Mouse (Mus musculus): ENCODE results near the gene Gdf10. TPM values are rescaled to one million over a fixed set of nuclear protein-coding genes. Genes with fewer than 3 reads are reported as not detected.

Gene Gdf10
- polyA plus RNA-seq (2012; rRNA removed; ENCODE audit: low replicate concordance), result 20.4 and 36.4 TPM in 2 replicates

DNA sequence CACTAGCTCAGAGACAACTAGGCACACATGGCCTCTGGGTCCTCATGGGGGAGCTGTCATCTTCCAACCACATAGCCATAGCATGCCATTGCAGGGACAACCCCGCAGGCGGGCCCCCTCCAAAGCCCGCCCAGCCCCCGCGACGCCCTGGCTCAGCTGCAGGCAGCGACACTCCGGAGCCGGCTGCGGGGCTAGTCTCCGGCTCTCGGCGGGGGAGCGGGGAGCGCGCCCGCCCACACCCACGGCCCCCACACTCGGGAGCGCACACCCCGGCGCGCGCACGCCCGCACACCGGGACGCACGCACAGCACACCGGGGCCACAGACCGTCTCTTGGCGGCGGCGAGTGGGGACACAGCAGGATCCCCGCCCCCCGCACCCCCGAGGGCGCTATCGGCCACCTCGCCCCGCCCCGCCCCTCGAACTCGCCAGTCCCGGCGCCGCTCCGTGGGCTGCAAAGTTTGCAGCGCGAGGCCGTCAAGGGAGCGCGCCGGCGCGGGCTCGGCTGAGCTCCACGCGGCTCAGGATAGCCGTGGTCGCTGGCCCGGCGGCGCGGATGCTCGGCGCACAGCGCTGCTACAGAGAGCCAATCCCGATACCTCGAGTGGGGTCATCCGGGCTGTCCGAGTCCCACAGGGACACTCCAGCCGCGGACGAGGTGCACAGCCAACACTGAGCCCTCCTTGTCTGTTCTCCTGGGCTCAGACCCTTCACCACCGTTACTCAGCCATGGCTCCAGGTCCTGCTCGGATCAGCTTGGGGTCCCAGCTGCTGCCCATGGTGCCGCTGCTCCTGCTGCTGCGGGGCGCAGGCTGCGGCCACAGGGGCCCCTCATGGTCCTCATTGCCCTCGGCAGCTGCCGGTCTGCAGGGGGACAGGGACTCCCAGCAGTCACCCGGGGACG lies at the start of gene Gdf10:
Gdf10 (plus strand) TSS at position 420 of the 903 bp plus-strand sequence.

DNA sequence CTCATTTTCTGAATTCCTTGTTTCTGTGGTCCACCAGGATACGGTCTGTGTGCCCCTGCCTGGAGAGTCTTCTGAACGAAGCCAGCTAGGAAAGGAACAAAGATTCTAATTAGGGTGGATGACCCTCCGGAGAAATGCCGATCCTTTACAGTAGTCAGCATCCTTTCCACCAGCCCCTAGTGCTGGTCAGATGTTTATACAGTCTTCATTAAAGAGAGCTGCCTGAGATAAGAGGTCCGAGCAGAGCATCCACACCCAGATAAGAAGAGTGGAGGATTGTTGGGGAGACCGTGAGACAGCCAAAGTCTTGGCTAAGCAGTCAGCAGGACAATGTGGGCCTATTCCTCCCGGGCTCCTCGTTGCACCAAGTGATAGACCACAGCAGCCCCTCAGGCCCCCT lies 17.4 kb downstream of the Gdf10 start, which contains the start of gene Gdf2:
Gdf2 (plus strand) TSS at position 301 of the 400 bp plus-strand sequence.

DNA sequence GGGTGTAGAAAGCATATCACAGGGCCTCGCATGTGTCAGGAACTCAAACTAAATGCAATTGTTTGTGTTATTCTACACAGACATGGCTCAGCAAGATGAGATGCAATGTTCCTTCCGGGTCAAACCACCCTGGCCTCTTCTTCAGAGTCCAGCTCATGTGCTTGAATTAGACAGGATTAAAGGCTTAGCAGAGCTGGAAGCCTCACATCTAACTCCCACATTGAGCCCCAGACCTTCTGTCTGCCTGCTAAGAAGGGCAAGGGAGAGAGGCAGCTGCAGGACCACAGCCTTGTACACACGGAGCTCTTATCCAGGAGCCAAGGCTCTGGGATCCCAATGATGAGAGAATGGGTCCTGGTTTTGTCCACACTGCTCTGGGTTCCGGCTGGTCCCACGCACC lies 30.4 kb downstream of the Gdf10 start, which contains the start of gene Rbp3:
Rbp3 (plus strand) TSS at position 243 of the 400 bp plus-strand sequence.

DNA sequence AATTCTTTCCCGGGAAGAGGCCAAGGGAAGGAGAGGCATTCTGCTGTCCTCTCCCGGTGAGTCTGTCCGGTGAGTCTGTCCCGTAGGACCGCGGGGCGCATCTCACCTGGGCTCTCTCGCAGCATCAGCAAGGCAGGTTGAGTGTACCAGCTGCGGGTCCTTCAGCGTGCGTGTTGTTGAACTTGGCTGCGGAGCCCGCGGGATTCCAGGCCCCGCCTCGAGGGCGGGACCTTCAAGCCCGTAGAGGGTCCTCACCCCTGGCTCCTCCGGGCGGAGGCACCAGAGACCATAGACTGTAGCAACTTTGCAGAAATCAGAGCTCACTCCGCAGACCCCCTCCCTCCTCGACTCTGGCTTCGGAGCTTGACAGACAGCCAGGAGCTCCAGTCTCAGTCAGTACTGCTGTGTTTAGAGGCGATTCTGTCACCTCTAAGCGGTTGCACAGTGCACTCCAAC lies 55.2 kb downstream of the Gdf10 start, which contains the start of gene Zfp488:
Zfp488 (minus strand) TSS at position 161 of the 456 bp plus-strand sequence.

Other genes starting within 250 kb of the Gdf10 start
- gene Gdf2, start 17.5 kb downstream of the Gdf10 start, polyA plus RNA-seq (2012; rRNA removed; ENCODE audit: low replicate concordance), result 0.07 TPM in 1 of 2 replicates, not detected in the other
- gene Rbp3, start 30.4 kb downstream of the Gdf10 start, polyA plus RNA-seq (2012; rRNA removed; ENCODE audit: low replicate concordance), result not detected in 2 replicates
- not detected in 2 replicates for gene Zfp488, start 55.2 kb downstream of the Gdf10 start, polyA plus RNA-seq (2012; rRNA removed; ENCODE audit: low replicate concordance)
- not detected in 2 replicates for gene Gm30083, start 91.6 kb downstream of the Gdf10 start, polyA plus RNA-seq (2012; rRNA removed; ENCODE audit: low replicate concordance)
- gene Gm5460, start 93.2 kb downstream of the Gdf10 start, polyA plus RNA-seq (2012; rRNA removed; ENCODE audit: low replicate concordance), result 1.5 and 1.7 TPM in 2 replicates
- gene Antxrl, start 129.1 kb downstream of the Gdf10 start, polyA plus RNA-seq (2012; rRNA removed; ENCODE audit: low replicate concordance), result not detected in 2 replicates
- gene Anxa8, start 162.4 kb downstream of the Gdf10 start, polyA plus RNA-seq (2012; rRNA removed; ENCODE audit: low replicate concordance), result 3.0 and 23.3 TPM in 2 replicates
- 0.10 TPM in 1 of 2 replicates, not detected in the other for gene A630023A22Rik, start 179.2 kb downstream of the Gdf10 start, polyA plus RNA-seq (2012; rRNA removed; ENCODE audit: low replicate concordance)
- 0.07 and 0.32 TPM in 2 replicates for gene Npy4r, start 228.9 kb downstream of the Gdf10 start, polyA plus RNA-seq (2012; rRNA removed; ENCODE audit: low replicate concordance)

Measured in mammary gland, adult 2 months (tissue).